Mouse (Mus musculus): ENCODE measurements at regions not wholly inside any gene's neighbourhood (a gene's known extent, or its start where the extent isn't known, plus 50 kb on each side); places are given as distances from the start of the nearest gene placed in this dataset.

- TF ChIP-seq CTCF (IDR thresholded peaks at IDR 0.05; ENCODE audit: borderline replicate concordance, extremely low read depth, insufficient read depth, insufficient read length) (no peak), POLR2A (IDR thresholded peaks at IDR 0.05; ENCODE audit: borderline replicate concordance, extremely low read depth, insufficient read depth, insufficient read length, poor library complexity, severe bottlenecking) (no peak)
Measured at GRCm38 (mm10) chr1:45185341-45185740, 126.0 kb upstream of the Col3a1 start.
